Comparison of ENCODE assay signal across 27 mouse cellular contexts in the genomic region with DNA sequence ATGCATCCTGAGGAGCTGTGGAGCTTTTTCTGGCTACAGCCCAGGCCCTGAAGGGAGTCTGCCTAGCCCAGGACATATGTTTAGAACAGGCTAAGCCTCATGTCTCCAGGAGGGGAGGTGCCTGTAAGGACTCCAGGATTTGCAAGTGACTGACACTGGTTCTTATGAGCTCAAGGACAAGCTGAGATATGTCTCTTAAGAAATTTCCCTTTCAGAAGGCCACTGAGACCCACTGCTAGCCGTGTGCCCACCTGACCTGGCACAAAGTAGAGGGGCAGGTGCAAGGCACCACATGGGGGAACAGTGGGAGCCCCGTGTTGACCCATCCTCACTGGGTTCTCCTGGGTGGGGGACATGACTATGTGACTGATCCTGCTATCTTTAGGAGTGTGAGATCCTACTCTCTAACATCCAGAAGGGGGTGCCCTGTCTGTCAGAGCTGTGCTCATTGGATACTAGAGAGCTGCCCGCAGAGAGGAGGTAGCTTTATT.
DNase-seq lines count a peak whose midpoint lies in the region; ATAC-seq and TF ChIP-seq lines count a peak whose summit lies in the region.
"Had no signal": no experiment of that assay in that cellular context is flagged by ENCODE, and none has a peak within 500 bp of the region (broad histone marks: within the 10 kb centered on the region; RNA-seq: fewer than 3 reads in every experiment).

No protein-coding gene starts in this region.

- H3K9ac ChIP-seq in midbrain, postnatal 0 days (replicated peaks; ENCODE audit: low read length, poor library complexity, severe bottlenecking), result no peak overlapping the region
- H3K9ac ChIP-seq in midbrain, embryonic 14.5 days (replicated peaks; ENCODE audit: low read length), result no peak overlapping the region
- H3K9ac ChIP-seq: embryonic facial prominence, embryonic 15.5 days; forebrain, embryonic 13.5 days; heart, embryonic 12.5 days; hindbrain, embryonic 15.5 days; kidney, embryonic 15.5 days; limb, embryonic 13.5 days; liver, embryonic 12.5 days; liver, postnatal 0 days; midbrain, embryonic 12.5 days had no signal

- no peaks in the 10 kb centered on the region for H3K4me1 ChIP-seq in midbrain, postnatal 0 days (ENCODE audit: insufficient read depth, low read length)
- H3K4me1 ChIP-seq in midbrain, embryonic 14.5 days (ENCODE audit: control insufficient read depth, insufficient read depth, low read length), result no peaks in the 10 kb centered on the region
- H3K4me1 ChIP-seq: forebrain, embryonic 13.5 days; hindbrain, embryonic 15.5 days; kidney, embryonic 15.5 days; liver, embryonic 12.5 days; midbrain, embryonic 12.5 days had no signal

- WGBS in midbrain, postnatal 0 days, result 70% methylated on average over 3 of the region's 3 CpGs
- WGBS in midbrain, embryonic 14.5 days, result 66% methylated on average over 3 of the region's 3 CpGs

- H3K36me3 ChIP-seq in midbrain, postnatal 0 days (ENCODE audit: insufficient read depth, low read length), result no peaks in the 10 kb centered on the region
- H3K36me3 ChIP-seq in midbrain, embryonic 14.5 days (ENCODE audit: control insufficient read depth, insufficient read depth, low read length), result no peaks in the 10 kb centered on the region
- H3K36me3 ChIP-seq: embryonic facial prominence, embryonic 10.5 days; embryonic facial prominence, embryonic 15.5 days; heart, embryonic 12.5 days; hindbrain, embryonic 15.5 days; kidney, embryonic 15.5 days; limb, embryonic 13.5 days; liver, embryonic 12.5 days; midbrain, embryonic 12.5 days had no signal

- H3K27ac ChIP-seq in midbrain, postnatal 0 days (ENCODE audit: low read depth, low read length), result no peak overlapping the region
- no peak overlapping the region for H3K27ac ChIP-seq in midbrain, embryonic 14.5 days (replicated peaks; ENCODE audit: low read depth, low read length)
- H3K27ac ChIP-seq: embryonic facial prominence, embryonic 10.5 days; embryonic facial prominence, embryonic 15.5 days; forebrain, embryonic 13.5 days; heart, adult 2 months; hindbrain, embryonic 15.5 days; kidney, embryonic 15.5 days; limb, embryonic 13.5 days; liver, embryonic 12.5 days; midbrain, embryonic 12.5 days had no signal

- DNase-seq in cerebellum, postnatal 4 days (ENCODE audit: low spot score in 2 of 2), result no peak
- DNase-seq in midbrain, postnatal 0 days (ENCODE audit: low spot score), result no peak
- no peak for DNase-seq in midbrain, embryonic 14.5 days
- peak; percentile 55 to 68 for DNase-seq in cerebellum, postnatal 14 days
- DNase-seq in liver, result no peak
- no peak for DNase-seq in embryo, embryonic 11 days
- DNase-seq: adrenal gland, postnatal 10 days; gastrocnemius, postnatal 36 days; heart, adult 2 months; kidney, adult 18-20 months; kidney, postnatal 25 days; liver, postnatal 0 days; lung, postnatal 36 days; right cerebral cortex, postnatal 14 days; spleen, adult 18-20 months; thymus, postnatal 14 days had no signal

- ATAC-seq in cerebellum, adult (ENCODE audit: insufficient number of reproducible peaks, low FRiP score, low TSS enrichment), result peak; percentile 55; the same call in 1 of the 2 replicates
- no peak for ATAC-seq in midbrain, postnatal 0 days (ENCODE audit: low FRiP score)
- no peak for ATAC-seq in midbrain, embryonic 14.5 days (ENCODE audit: low FRiP score, low TSS enrichment)
- ATAC-seq: forebrain, embryonic 13.5 days; liver, embryonic 12.5 days; liver, postnatal 0 days had no signal

- H3K27me3 ChIP-seq in midbrain, postnatal 0 days (ENCODE audit: insufficient read depth, low read length), result 0 out of 2 replicates have a peak, but pooled peaks cover 7% of the 10 kb centered on the region
- peaks cover 26% of the 10 kb centered on the region; the same call in 1 of the 2 replicates for H3K27me3 ChIP-seq in midbrain, embryonic 14.5 days (ENCODE audit: control insufficient read depth, insufficient read depth, low read length)
- H3K27me3 ChIP-seq: CH12.LX; embryonic facial prominence, embryonic 15.5 days; heart, embryonic 12.5 days; liver, embryonic 12.5 days had no signal

- no peak overlapping the region for H3K4me3 ChIP-seq in midbrain, postnatal 0 days (ENCODE audit: low read depth, low read length)
- no peak overlapping the region for H3K4me3 ChIP-seq in midbrain, embryonic 14.5 days (replicated peaks; ENCODE audit: low read depth, low read length)
- H3K4me3 ChIP-seq: embryonic facial prominence, embryonic 10.5 days; embryonic facial prominence, embryonic 15.5 days; forebrain, embryonic 13.5 days; heart, adult 2 months; heart, embryonic 12.5 days; hindbrain, embryonic 15.5 days; kidney, embryonic 15.5 days; limb, embryonic 13.5 days; liver, embryonic 12.5 days; midbrain, embryonic 12.5 days had no signal

- no peaks in the 10 kb centered on the region for H3K9me3 ChIP-seq in midbrain, postnatal 0 days (ENCODE audit: low read length)
- H3K9me3 ChIP-seq in midbrain, embryonic 14.5 days (ENCODE audit: control insufficient read depth, low read length), result no peaks in the 10 kb centered on the region
- H3K9me3 ChIP-seq: embryonic facial prominence, embryonic 10.5 days; embryonic facial prominence, embryonic 15.5 days; forebrain, embryonic 13.5 days; heart, embryonic 12.5 days; hindbrain, embryonic 15.5 days; kidney, embryonic 15.5 days; limb, embryonic 13.5 days; liver, embryonic 12.5 days; midbrain, embryonic 12.5 days had no signal

- no peak overlapping the region for H3K4me2 ChIP-seq in midbrain, postnatal 0 days (ENCODE audit: low read depth, low read length, poor library complexity, severe bottlenecking)
- H3K4me2 ChIP-seq in midbrain, embryonic 14.5 days (ENCODE audit: low read length), result no peak overlapping the region
- H3K4me2 ChIP-seq: embryonic facial prominence, embryonic 15.5 days; forebrain, embryonic 13.5 days; heart, embryonic 12.5 days; hindbrain, embryonic 15.5 days; kidney, embryonic 15.5 days; limb, embryonic 13.5 days; liver, embryonic 12.5 days; midbrain, embryonic 12.5 days had no signal

- TF ChIP-seq CTCF in midbrain, postnatal 0 days (IDR thresholded peaks at IDR 0.05), result peak; percentile 11; the same call in 1 of the 2 replicates

Comparison
In these comparisons a context has a peak if more than half of its experiments do, and no peak if none do; other contexts are left out.
1. DNase-seq: peak in cerebellum, postnatal 14 days (2 of 2); none in cerebellum, postnatal 4 days (0 of 2), midbrain, postnatal 0 days (single experiment), midbrain, embryonic 14.5 days (single experiment), liver (single experiment) and embryo, embryonic 11 days (single experiment).